Mouse (Mus musculus) adrenal gland, postnatal 14 days (tissue): ENCODE measurements around the gene Epc2. TPM values are rescaled to one million over a fixed set of nuclear protein-coding genes. Genes with fewer than 3 reads are reported as not detected.

Experiments
- DNase-seq: peaks from one replicate; pipeline ENCODE4 v3.0.0; 2021; ENCODE audit warnings: mixed read lengths
- long read RNA-seq, 2 experiments: library from polyadenylated mRNA; stranded (forward); transcript quantifications; one replicate each; pipeline ENCODE4 v2.0.0; 2021
- total RNA-seq: library from RNA; stranded (reverse); gene quantifications from 2 replicates; pipeline ENCODE4 v1.2.3, GENCODE M21; 2021

Gene Epc2
- total RNA-seq, result 22.9 and 23.2 TPM in 2 replicates
- long read RNA-seq, experiment 1, full-length matches to known transcripts, result 1 of 4 reads
- long read RNA-seq, experiment 1, partial matches to known transcripts, result 1 of 4 reads
- long read RNA-seq, experiment 1, other reads (novel, unspliced or antisense), result 2 of 4 reads
- long read RNA-seq, experiment 2, partial matches to known transcripts, result 0 of 2 reads
- long read RNA-seq, experiment 2, other reads (novel, unspliced or antisense), result 2 of 2 reads

GRCm38 (mm10) chr2:49450931-49451636 lies at the start of gene Epc2:
Gene Epc2 (plus strand): TSS chr2:49451486.
- DNase-seq, result peak; percentile 91

DNA sequence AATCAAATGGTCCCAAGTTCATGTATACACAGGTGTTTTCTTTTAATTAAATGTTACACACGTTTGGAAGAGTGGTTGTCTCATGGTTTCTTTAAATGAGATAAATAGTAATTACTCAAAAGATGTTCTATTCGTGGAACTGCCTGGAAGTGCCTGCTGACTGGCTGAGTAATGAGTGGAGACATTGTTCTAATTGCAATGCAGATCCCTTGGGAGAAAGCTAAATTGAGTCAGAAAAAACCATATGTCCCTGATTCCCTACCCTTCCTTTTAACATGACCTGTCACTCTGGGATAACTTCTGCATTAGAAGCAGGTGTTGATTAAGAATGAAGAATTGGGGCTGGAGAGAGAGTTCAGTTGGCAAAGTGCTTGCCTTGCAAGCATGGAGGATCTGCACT lies 45.3 kb upstream of the Epc2 start:
- DNase-seq, result no peak

- DNase-seq, result no peak
Observed at GRCm38 (mm10) chr2:49411685-49412084, 39.6 kb upstream of the Epc2 start.

GRCm38 (mm10) chr2:49412576-49412975 lies 38.7 kb upstream of the Epc2 start:
- no peak for DNase-seq

GRCm38 (mm10) chr2:49415868-49416267 lies 35.4 kb upstream of the Epc2 start:
- DNase-seq, result no peak

DNA sequence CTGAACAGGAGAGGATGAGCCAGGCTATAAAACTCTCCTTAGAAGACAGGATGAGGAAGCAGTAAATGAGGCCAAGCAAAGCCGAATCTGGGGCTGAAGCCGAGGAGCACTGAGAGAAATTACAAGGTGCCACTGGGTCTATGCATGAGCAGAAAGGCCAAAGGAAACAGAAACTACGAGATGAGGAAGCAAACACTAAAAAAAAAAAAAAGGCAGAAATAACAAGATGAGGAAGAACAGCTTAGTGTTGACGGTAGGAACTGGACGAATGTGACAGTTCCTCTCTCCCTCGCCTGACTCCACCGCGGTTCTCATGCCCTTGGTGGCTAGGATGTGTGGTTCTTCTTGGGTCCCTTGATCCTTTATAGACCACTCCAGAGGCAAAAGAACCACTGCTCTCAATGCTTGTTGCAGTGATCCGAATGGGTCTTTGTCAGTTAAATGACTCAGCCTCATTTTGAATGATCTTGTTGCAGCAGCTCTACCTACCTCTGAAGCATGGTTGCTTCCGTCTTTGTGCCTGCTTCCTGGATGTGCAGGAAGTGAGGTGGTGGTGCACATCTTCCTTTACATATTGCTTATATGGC lies 34.2 kb upstream of the Epc2 start:
- DNase-seq, result no peak

DNA sequence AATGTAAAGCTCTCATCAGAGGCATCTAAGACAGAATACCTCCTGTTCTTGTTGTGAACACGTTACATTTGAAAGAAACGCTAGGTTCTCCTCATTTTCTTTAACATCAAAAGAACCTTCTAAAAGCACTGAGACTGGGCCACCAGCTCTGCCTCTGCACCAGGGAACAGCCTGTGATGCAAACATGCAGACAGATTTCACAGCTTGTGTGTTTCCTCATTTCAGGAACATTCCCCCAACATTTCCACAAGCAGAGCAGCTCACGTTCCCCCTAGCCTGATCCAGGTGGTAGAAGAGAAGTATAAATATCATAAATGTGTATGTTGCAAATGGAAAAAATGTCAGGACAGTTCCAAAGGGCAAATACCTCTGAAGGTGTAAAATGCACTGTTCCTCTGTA lies 30.9 kb upstream of the Epc2 start:
- no peak for DNase-seq

DNA sequence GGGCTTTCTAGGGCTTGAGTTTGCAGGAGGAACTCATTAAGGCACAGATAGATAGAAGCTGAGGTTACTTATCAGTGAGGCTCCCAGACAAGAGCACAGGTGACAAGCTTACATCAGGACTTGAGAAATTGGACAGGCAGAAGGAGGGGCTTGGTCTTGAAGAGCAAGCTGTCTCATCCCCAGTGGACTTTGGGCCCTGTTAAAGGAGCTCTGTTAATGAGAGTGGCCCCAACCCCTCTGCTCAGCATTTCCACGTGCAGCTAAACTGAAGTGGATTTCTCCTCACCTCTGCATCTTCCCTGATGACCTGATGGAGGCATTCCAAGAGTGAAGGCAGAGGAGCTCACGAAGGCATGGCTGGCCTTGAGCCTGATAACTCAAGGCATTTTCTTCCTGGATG lies 27.4 kb upstream of the Epc2 start:
- no peak for DNase-seq

DNA sequence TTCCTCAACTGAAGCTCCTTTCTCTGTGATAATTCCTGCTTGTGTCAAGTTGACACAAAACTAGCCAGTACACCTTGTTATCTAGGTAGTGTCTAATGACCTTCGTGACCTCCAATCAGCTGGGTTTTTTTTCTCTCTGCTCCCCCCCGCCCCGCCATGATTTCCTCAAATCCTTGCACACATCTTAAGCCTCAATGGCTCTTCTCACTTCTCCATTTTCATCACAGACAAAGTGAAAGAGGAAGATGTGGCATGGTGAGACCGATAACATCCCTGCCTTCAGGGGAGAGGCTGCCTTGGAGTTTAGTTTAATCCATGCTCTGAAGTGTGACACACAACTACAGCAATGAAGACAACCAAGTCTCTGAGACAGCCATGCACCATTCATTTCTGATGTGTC lies 26.5 kb upstream of the Epc2 start:
- no peak for DNase-seq

- DNase-seq, result no peak
Observed at GRCm38 (mm10) chr2:49426175-49426574, 25.1 kb upstream of the Epc2 start.

- no peak for DNase-seq
Observed at GRCm38 (mm10) chr2:49431015-49431414, 20.3 kb upstream of the Epc2 start.

GRCm38 (mm10) chr2:49433211-49433610 lies 18.1 kb upstream of the Epc2 start:
- DNase-seq, result no peak

DNA sequence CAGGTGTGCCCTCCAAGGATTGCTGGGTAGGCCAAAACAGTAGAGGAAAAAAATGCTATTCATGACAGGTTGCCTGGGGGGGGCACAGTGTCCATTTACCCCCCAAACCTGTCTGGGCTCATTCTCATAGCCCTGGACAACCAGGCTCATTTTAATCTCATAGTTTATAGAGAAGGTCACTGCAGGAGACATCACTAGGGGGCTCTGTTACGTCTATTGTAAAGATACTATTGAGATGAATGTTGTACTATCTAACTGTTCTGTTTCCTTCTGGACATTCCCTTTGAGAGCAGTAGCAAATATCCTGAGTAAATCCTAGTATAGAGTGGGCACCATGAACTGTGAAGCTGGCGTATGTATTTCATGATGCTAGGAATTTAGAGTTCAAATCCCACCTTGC lies 5.0 kb upstream of the Epc2 start:
- no peak for DNase-seq

DNA sequence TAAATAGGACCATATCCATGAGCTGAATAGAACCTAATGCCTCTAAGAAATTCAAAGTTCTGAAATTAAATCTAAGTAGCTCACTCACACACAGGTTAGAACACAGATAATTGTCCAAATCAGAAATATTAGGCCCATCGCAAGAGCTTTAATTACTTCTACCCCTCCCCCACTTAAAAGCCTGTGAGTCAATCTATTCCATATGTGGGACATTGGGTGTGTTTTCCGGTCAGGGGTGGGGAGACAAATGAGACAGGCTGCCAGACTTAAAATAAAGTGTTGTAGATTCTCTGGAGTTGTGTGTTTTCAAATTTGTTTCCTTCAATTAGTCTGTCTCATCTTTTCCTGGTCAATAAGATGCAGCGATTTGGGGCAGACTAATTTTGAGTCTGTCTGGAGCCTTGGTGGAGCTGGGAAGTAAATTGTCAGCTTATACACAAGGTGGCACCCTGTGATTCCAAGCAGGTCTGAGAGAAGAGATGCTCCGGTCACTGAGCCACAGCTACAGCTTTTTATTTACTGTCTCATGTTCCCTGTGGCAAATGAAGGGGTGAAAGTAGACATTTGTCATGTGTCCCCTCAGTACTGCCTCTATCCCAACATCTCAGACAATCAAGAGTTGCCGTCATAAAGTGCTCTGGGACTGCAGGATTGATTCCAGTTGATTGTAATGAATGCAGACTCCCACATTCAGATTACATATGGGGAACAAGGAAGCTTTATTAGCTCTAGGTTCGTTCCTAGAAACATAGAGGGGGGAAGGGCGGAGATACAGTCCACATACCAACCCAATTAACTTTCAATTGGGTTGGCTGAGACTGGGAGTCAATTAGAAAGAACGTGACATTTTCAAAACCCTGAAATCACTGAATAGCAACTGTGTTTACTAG lies 3.5 kb upstream of the Epc2 start:
- no peak for DNase-seq

DNA sequence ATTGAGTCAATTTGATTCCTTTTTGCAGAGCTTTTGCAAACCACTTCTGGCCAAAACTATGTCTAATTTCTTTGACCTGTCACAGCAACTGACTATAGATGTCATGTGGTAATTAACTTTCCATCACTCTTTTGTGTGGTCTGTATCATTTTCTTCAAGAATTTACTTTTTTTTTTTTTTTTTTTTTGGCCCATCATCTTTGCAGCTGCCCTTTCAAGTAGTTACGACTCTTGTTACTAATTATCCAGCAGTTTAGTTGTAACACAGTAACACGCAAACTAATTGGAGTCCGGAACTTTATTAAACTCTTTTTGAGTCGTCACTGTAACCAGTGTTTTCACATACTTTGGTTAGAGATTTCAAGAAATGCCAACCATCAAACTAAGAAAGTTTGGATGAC lies 819 bp upstream of the Epc2 start:
- no peak for DNase-seq

- DNase-seq, result peak; percentile 96
Observed at GRCm38 (mm10) chr2:49451637-49452211, 438 bp downstream of the Epc2 start.

DNA sequence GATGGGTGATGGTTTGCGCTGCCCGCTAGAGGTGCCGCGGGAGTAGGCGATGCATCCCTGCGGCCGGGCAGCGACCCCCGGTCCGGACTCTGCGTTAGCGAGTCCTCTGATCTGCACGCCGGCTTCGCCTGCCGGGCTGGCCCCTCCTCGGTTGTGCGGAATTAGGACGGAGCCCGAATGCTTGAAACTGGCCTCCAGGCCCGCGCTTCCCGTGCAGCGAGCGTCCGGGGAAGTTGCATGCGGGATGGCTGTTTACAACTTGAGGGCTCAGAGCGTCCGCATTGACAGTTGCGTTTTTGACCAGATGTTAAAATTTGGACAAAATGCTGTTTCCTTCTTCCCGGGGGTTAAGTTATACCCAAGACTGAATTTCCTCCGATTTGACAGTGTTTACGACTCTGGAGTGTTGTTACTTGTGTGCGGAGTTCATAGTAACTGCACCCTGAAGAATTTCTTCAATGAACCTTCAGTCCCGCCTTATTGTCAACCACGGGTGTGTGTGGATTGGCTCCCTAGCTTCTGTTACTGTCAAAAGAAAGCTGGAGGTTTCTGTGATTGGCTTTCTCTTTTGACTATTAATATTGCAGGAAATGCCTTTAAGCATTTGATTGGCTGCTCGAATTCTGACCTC lies 1.3 kb downstream of the Epc2 start:
- peak; percentile 81 for DNase-seq

DNA sequence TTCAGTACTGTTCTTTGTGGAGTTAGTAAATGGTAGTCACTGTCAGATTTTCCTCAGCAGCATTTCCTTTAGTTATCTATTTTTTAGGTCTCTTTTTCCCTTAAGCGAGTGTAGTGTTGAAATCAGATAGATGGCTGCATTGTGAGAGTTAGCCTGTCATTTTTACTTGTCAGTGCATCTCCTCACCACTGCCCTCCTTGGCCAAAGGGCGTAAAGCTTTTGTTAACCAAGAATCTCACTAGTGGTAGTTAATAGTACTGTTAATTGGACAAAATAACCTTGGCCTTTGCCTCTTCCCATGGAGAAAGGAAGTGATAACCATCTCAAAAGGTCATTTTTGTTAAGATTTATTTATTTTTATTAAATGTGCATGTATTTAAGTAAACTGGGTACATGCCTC lies 6.5 kb downstream of the Epc2 start:
- peak; percentile 9 for DNase-seq

DNA sequence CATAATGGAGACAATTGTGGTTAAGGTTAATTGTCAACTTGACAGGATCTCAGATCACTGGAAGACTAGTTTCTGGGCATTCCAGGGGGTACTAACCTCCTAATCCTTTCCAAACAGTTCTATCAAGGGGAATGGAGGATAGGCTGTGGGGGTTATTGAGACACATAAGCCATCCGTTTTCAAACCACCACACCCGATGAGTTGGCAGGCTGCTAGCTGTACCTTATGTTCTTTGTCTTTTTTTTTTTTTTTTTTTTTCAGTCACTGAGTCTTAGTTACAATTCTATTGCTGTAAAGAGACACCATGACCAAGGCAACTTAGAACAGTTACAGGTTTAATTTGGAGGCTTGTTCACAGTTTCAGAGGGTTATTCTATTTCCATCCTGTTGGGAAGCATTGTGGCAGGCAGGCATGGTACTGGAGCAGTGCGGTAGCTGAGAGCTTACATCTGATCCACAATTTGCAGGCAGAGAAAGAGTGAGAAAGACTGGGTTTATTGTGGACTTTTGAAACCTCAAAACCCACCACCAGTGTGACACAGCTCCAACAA lies 14.5 kb downstream of the Epc2 start:
- no peak for DNase-seq

DNA sequence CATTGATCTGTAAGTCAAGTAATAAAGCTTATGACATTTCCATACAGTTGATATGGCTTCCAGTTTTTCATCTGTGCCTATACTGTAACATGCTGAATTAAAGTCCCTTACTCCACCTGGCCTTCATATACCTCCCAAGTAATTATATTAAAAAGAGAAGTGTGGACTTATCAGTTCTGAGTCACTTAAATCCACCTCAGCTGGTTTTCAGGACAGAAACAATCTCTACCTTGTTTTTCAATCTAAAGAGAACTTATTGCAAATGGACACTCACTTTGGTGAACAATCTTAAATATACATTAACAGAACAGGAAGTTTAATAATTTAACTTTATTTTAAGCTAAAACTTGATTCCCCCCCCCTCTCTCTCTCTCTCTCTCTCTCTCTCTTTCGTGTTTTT lies 15.8 kb downstream of the Epc2 start:
- no peak for DNase-seq

GRCm38 (mm10) chr2:49471188-49471587 lies 19.9 kb downstream of the Epc2 start:
- no peak for DNase-seq
